Mouse (Mus musculus): Measurements from ENCODE around the gene Exd1. TPM values are rescaled to one million over a fixed set of nuclear protein-coding genes. Genes with fewer than 3 reads are reported as not detected.
A peak's percentile ranks its signal among the peaks of the same experiment; 100 is the strongest.

Gene Exd1
- total and polyA plus RNA-seq, 2 experiments from 2014 or later = 0.03 TPM; not detected in 1

DNA sequence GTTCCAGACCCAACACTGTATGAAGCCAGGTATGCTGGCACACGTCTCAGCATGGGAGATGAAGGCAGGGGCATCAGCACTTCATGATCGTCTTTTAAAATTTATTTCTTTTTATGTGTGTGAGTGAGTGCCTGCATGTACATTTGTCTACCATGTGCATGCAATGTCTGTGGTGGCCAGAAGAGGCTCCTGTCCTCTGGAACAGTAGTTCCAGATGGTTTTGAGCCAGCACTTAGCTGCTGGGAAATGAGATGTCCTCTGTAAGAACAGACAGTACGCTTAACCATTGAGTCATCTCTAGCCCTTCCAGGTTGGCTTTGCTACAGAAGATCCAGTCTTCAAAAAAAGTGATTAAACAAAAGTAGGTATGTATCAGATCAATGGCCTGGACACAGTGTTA lies 43.8 kb upstream of the Exd1 start:
- Histone ChIP-seq H3K27ac (ENCODE audit: low read depth) (no peak overlapping the region), H3K9ac (replicated peaks; ENCODE audit: low read depth, low read length) (no peak overlapping the region), H3K9me3 (replicated peaks; ENCODE audit: control insufficient read depth, low read length) (no peaks in the 10 kb centered on the region), H3K36me3 (replicated peaks; ENCODE audit: control insufficient read depth, insufficient read depth, low read length) (peaks cover 11% of the 10 kb centered on the region), H3K4me1 (ENCODE audit: control insufficient read depth, insufficient read depth) (0 out of 2 replicates have a peak, but pooled peaks cover 6% of the 10 kb centered on the region), H3K4me2 (ENCODE audit: low read depth, low read length) (no peak overlapping the region), H3K27me3 (ENCODE audit: control insufficient read depth, insufficient read depth, low read length) (no peaks in the 10 kb centered on the region), H3K4me3 (ENCODE audit: low read depth, low read length) (no peak overlapping the region)
- no peak for TF ChIP-seq EP300 (IDR thresholded peaks at IDR 0.05; ENCODE audit: low read depth)
- no peak for TF ChIP-seq CTCF (IDR thresholded peaks at IDR 0.05; ENCODE audit: low read depth)
- ATAC-seq (ENCODE audit: insufficient read depth, low read depth) (no peak), DNase-seq (ENCODE audit: low spot score) (no peak)
- WGBS = 89% methylated on average over 3 of the region's 3 CpGs

DNA sequence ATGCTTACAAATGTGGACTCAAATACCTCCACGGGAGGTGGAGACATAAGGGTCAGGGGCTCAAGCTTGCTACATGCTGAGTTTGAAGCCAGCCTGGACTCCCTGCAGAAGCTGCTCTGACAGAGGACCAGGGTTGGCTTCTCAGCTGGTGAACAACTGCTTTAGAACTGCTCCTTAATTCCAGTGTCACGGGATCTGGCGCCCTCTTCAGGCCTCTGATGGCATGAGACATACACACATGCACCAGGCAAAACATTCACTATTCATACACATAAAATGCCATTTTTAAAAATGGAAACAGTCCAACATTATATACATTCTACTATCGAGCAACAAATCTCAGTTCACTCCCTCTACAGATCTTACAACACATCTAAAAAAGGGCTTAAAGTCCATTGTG lies 40.0 kb upstream of the Exd1 start:
- Histone ChIP-seq H3K4me3 (ENCODE audit: low read depth, low read length) (no peak overlapping the region), H3K4me2 (ENCODE audit: low read depth, low read length) (no peak overlapping the region), H3K27me3 (ENCODE audit: control insufficient read depth, insufficient read depth, low read length) (no peaks in the 10 kb centered on the region), H3K9ac (replicated peaks; ENCODE audit: low read depth, low read length) (no peak overlapping the region), H3K27ac (ENCODE audit: low read depth) (no peak overlapping the region), H3K9me3 (replicated peaks; ENCODE audit: control insufficient read depth, low read length) (no peaks in the 10 kb centered on the region), H3K4me1 (ENCODE audit: control insufficient read depth, insufficient read depth) (no peaks in the 10 kb centered on the region), H3K36me3 (replicated peaks; ENCODE audit: control insufficient read depth, insufficient read depth, low read length) (peaks cover 14% of the 10 kb centered on the region)
- TF ChIP-seq CTCF (IDR thresholded peaks at IDR 0.05; ENCODE audit: low read depth) (peak; percentile 69), EP300 (IDR thresholded peaks at IDR 0.05; ENCODE audit: low read depth) (no peak)
- ATAC-seq (ENCODE audit: insufficient read depth, low read depth) = no peak
- peak; percentile 31 for DNase-seq (ENCODE audit: low spot score)
- WGBS = 11% methylated on average over 4 of the region's 4 CpGs

GRCm38 (mm10) chr2:119584282-119584681 lies 36.9 kb upstream of the Exd1 start:
- Histone ChIP-seq H3K9ac (replicated peaks; ENCODE audit: low read depth, low read length) (no peak overlapping the region), H3K27ac (ENCODE audit: low read depth) (no peak overlapping the region), H3K9me3 (replicated peaks; ENCODE audit: control insufficient read depth, low read length) (no peaks in the 10 kb centered on the region), H3K36me3 (replicated peaks; ENCODE audit: control insufficient read depth, insufficient read depth, low read length) (peaks cover 14% of the 10 kb centered on the region), H3K27me3 (ENCODE audit: control insufficient read depth, insufficient read depth, low read length) (no peaks in the 10 kb centered on the region), H3K4me3 (ENCODE audit: low read depth, low read length) (no peak overlapping the region), H3K4me2 (ENCODE audit: low read depth, low read length) (no peak overlapping the region), H3K4me1 (ENCODE audit: control insufficient read depth, insufficient read depth) (no peaks in the 10 kb centered on the region)
- no peak for ATAC-seq (ENCODE audit: insufficient read depth, low read depth)
- 85% methylated on average over 8 of the region's 8 CpGs for WGBS
- no peak for DNase-seq (ENCODE audit: low spot score)
- TF ChIP-seq CTCF (IDR thresholded peaks at IDR 0.05; ENCODE audit: low read depth) (no peak), EP300 (IDR thresholded peaks at IDR 0.05; ENCODE audit: low read depth) (no peak)

GRCm38 (mm10) chr2:119583439-119583838 lies 36.0 kb upstream of the Exd1 start:
- H3K36me3 ChIP-seq (replicated peaks; ENCODE audit: control insufficient read depth, insufficient read depth, low read length) = peaks cover 14% of the 10 kb centered on the region
- no peaks in the 10 kb centered on the region for H3K4me1 ChIP-seq (ENCODE audit: control insufficient read depth, insufficient read depth)
- DNase-seq (ENCODE audit: low spot score) (no peak), ATAC-seq (ENCODE audit: insufficient read depth, low read depth) (no peak)
- no peaks in the 10 kb centered on the region for H3K27me3 ChIP-seq (ENCODE audit: control insufficient read depth, insufficient read depth, low read length)
- 31% methylated on average over 2 of the region's 2 CpGs for WGBS
- H3K4me3 ChIP-seq (ENCODE audit: low read depth, low read length) = no peak overlapping the region
- H3K9ac ChIP-seq (replicated peaks; ENCODE audit: low read depth, low read length) = no peak overlapping the region
- no peaks in the 10 kb centered on the region for H3K9me3 ChIP-seq (replicated peaks; ENCODE audit: control insufficient read depth, low read length)
- no peak for TF ChIP-seq EP300 (IDR thresholded peaks at IDR 0.05; ENCODE audit: low read depth)
- TF ChIP-seq CTCF (IDR thresholded peaks at IDR 0.05; ENCODE audit: low read depth) = no peak
- no peak overlapping the region for H3K27ac ChIP-seq (ENCODE audit: low read depth)
- no peak overlapping the region for H3K4me2 ChIP-seq (ENCODE audit: low read depth, low read length)

- Histone ChIP-seq H3K36me3 (replicated peaks; ENCODE audit: control insufficient read depth, insufficient read depth, low read length) (peaks cover 18% of the 10 kb centered on the region), H3K9me3 (replicated peaks; ENCODE audit: control insufficient read depth, low read length) (no peaks in the 10 kb centered on the region), H3K4me1 (ENCODE audit: control insufficient read depth, insufficient read depth) (no peaks in the 10 kb centered on the region), H3K9ac (replicated peaks; ENCODE audit: low read depth, low read length) (no peak overlapping the region), H3K27ac (ENCODE audit: low read depth) (no peak overlapping the region), H3K4me3 (ENCODE audit: low read depth, low read length) (no peak overlapping the region), H3K27me3 (ENCODE audit: control insufficient read depth, insufficient read depth, low read length) (no peaks in the 10 kb centered on the region), H3K4me2 (ENCODE audit: low read depth, low read length) (no peak overlapping the region)
- no peak for TF ChIP-seq EP300 (IDR thresholded peaks at IDR 0.05; ENCODE audit: low read depth)
- no peak for TF ChIP-seq CTCF (IDR thresholded peaks at IDR 0.05; ENCODE audit: low read depth)
- DNase-seq (ENCODE audit: low spot score) (no peak), ATAC-seq (ENCODE audit: insufficient read depth, low read depth) (no peak)
- WGBS = 94% methylated on average over 3 of the region's 3 CpGs
These were observed 34.1 kb upstream of the Exd1 start for GRCm38 (mm10) chr2:119581571-119581970.

- H3K27me3 ChIP-seq (ENCODE audit: control insufficient read depth, insufficient read depth, low read length) = no peaks in the 10 kb centered on the region
- no peak overlapping the region for H3K9ac ChIP-seq (replicated peaks; ENCODE audit: low read depth, low read length)
- 69% methylated on average over 1 of the region's 1 CpGs for WGBS
- no peaks in the 10 kb centered on the region for H3K9me3 ChIP-seq (replicated peaks; ENCODE audit: control insufficient read depth, low read length)
- no peak for DNase-seq (ENCODE audit: low spot score)
- peaks cover 38% of the 10 kb centered on the region for H3K36me3 ChIP-seq (replicated peaks; ENCODE audit: control insufficient read depth, insufficient read depth, low read length)
- H3K27ac ChIP-seq (ENCODE audit: low read depth) = no peak overlapping the region
- ATAC-seq (ENCODE audit: insufficient read depth, low read depth) = no peak
- no peak overlapping the region for H3K4me3 ChIP-seq (ENCODE audit: low read depth, low read length)
- TF ChIP-seq CTCF (IDR thresholded peaks at IDR 0.05; ENCODE audit: low read depth) (no peak), EP300 (IDR thresholded peaks at IDR 0.05; ENCODE audit: low read depth) (no peak)
- H3K4me1 ChIP-seq (ENCODE audit: control insufficient read depth, insufficient read depth) = no peaks in the 10 kb centered on the region
- no peak overlapping the region for H3K4me2 ChIP-seq (ENCODE audit: low read depth, low read length)
These were observed 25.0 kb upstream of the Exd1 start for GRCm38 (mm10) chr2:119572471-119572870.

All from heart, postnatal 0 days (tissue).